Mouse (Mus musculus) adrenal gland, adult (tissue): ENCODE data around the gene Gm3015.
"Not testable (repeated sequence)": the region's sequence is repeated elsewhere in the genome, so short reads cannot be mapped to it uniquely, and the experiment has no call there.

Experiments used
- DNase-seq, 2 experiments: peaks; one replicate each; pipeline ENCODE4 v3.0.0; 2022 to 2023; ENCODE audit warnings: low spot score in 1 of 2; ENCODE audit not compliant: inconsistent age in 2 of 2

Gm3015 gene

GRCm38 (mm10) chr14:42768721-42769120 is at the start of gene Gm3015:
Gene Gm3015 (minus strand): TSS chr14:42768821.
- not testable (repeated sequence) for DNase-seq

- DNase-seq = not testable (repeated sequence)
Observed at GRCm38 (mm10) chr14:42797887-42798286, 29.3 kb upstream of the Gm3015 start, which contains the start of gene Gm10377. Gene Gm10377 (minus strand): TSS chr14:42797987.
